Mouse (Mus musculus) testis, adult 2 months (tissue): ENCODE data around the gene Coq5.

Experiments used
- CTCF ChIP-seq: fragments of 200-500 bp; IDR thresholded peaks from 2 replicates; pipeline ENCODE4 v1.5.1; 2012; ENCODE audit warnings: low read depth, mild to moderate bottlenecking, inconsistent platforms, low read length, moderate library complexity; ENCODE audit not compliant: control insufficient read depth, insufficient read depth, insufficient replicate concordance
- POLR2A ChIP-seq: fragments of 200-500 bp; IDR thresholded peaks from 2 replicates; pipeline ENCODE4 v1.6.1; 2012; ENCODE audit warnings: low read depth, mild to moderate bottlenecking, inconsistent platforms, low read length, moderate library complexity; ENCODE audit not compliant: control insufficient read depth

GRCm38 (mm10) chr5:115271931-115272811, 7.3 kb upstream of the Coq5 start:
- TF ChIP-seq CTCF (no peak), POLR2A (no peak)
